Mouse (Mus musculus) thymus, postnatal 25 days (tissue): ENCODE measurements at regions not wholly inside any gene's neighbourhood (a gene's known extent, or its start where the extent isn't known, plus 50 kb on each side); places are given as distances from the start of the nearest gene placed in this dataset.

Source experiments
- DNase-seq: peaks from one replicate; pipeline ENCODE4 v3.0.0; 2022

GRCm38 (mm10) chr4:12376797-12377570 lies 205.2 kb upstream of the Fam92a start:
- no peak for DNase-seq

DNA sequence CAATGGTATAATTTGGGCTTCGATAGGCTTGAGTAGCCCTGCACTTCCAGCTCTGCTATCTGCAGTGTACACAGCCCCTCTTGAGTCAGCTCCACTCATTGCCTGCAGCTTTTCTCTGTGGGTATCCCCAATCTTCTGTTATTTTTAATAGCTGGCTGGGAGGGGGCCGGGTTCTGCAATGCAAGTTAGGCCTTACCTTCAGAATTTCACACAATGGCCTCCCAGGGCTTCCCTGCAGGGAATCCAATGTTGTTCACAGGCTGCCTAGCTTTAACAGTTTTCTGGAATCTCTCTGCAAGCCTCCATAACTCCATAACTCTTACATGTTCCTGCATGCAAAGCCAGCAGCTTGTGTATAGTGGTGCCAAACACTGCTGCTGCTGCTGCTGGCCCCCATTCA lies 197.7 kb upstream of the Fam92a start:
- no peak for DNase-seq

DNA sequence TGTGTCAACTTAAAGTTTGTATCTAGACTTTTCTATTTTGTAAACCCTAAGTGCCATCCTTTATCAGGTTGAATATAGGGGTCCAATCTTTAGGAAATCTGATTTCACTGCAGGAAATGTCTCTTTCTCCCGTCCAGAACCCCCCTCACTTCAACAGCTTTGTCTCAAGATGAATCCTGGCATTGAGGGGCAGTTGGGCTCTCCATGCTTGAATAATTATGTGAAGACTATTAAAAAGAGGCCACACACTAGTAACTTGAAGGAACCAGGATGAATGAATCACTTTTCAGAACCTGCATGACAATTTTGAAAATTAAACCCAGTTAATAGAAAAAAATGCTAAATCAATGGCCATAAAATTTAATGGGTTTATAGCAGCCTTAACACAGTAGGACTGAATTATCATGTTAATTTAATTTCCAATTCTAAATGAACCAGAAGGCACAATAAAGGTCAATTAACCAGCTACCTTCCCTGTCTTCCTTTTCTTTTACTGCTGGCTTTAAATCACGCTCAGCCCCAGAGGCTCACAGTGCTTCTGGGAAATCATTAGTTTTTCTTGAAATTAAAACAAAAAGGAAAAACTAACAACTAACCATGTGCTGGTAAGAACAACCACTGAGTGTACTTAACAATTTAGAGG lies 185.3 kb upstream of the Fam92a start:
- DNase-seq = no peak

DNA sequence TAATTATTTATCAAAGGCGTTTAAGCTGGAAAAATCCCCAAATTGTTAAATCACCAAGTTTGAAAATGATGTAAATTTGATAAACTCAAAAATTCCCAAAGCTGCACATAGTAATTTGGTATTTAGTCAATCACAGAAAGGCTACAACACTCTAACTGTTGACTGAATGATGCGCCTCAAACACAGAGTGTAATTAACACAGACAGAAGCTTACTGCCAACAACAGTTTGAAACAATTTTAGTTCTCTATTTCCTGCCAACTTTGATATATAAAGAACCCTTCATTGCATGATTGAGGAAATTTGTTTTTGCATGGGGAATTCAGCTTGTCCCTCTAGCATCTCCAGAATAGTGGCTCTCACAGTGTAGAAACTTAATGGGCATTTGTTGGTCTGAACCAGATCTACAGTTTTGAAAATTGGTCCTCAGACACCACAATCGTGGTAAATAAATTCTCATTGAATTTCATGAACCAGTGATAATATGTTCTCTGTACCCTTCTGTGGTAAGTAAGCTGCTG lies 181.6 kb upstream of the Fam92a start:
- DNase-seq = no peak

DNA sequence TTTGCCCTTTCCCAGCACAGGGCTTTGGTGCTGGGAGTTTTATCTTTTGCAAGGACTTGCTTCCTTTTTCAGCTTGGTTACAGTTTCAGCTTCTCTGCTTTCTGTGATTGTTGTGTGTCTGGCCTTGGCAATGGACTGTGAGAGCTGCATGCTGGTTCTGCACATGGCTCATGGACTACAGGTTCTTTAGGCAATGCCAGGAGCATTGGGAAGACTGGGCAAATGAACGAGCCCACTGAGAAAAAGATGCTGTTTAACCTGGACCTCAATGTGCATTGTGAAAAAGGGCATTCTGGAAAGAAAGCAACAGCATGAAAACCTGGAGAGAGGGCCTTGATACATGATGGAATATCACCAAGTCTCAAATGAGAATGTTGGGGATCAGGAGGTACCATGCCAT lies 167.4 kb upstream of the Fam92a start:
- DNase-seq = no peak

DNA sequence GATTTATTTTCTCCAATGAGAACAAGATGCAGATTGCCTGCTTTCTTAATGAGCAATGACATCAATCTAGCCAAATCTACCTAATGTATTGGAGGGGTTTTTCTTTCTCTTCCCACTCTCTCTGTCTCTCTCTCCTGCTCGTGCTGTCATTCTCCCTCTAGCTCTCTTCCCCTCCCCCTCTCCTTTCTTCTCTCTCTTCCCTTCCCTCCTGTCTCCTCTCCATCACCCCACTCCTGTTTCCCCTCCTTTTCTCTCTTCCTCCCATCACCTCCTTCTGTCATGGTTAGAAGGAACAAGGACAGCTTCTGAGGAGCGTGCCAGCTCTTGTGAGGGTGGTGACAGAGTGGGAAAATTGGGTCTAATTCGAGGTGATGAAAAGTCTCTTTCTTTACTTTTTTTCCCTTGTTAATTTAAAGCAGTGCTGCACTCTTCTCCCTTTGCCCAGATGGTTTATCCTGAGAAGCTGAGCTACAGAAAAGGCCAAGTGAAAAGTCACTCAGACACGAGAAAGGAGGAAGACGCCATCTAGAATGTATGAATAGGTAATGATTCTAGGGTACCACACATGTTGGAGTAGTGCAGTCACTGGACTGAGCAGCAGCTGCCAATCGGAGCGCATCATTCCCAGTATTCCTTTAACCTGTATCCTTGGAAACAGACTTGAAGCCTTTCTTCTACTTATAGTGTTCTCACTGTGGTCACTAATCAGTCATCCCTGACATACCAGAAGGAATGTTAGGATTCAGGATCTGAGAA lies 163.2 kb upstream of the Fam92a start:
- DNase-seq = no peak

DNA sequence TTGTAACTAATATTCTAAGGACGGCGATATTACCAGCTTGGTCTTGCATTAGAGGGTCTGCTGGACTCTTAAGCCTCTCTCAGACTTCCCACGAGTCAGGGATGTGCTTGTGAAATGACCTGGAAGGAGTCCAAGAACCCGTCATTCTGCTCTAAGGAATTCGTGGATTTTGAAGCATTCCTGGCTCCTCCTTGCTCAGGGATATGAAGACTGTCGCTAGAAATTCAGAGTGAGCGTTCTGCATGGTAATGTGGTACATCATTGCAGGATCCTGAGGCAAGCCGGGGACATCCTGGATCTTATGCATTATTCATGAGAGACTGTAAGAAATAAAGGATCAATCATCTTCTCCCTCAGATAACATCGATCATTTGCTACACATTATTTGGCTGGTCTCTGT lies 162.6 kb upstream of the Fam92a start:
- DNase-seq = no peak

DNA sequence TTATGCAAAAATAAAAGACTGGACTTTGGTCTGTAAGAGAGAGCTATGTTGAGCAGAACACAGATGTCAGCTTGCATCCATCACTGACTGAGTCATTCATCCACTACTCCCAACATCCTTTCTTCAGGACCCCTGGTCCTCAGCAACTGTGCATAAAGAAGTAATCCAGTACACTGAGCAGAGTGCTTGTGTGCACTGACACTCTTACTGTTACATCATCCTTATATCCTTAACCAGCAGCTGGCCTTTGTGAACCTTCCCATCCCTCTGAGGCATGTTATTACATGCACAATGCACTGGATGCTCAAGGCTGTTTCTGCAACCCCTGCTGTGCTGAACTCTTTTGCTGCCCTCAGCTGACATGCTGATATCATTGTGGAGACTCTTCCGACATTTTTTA lies 144.2 kb upstream of the Fam92a start:
- no peak for DNase-seq

GRCm38 (mm10) chr4:12308332-12308731 lies 136.5 kb upstream of the Fam92a start:
- DNase-seq = no peak

- no peak for DNase-seq
These were observed 135.1 kb upstream of the Fam92a start for GRCm38 (mm10) chr4:12306618-12307565.

GRCm38 (mm10) chr4:12287079-12287686 lies 115.4 kb upstream of the Fam92a start:
- DNase-seq = no peak

DNA sequence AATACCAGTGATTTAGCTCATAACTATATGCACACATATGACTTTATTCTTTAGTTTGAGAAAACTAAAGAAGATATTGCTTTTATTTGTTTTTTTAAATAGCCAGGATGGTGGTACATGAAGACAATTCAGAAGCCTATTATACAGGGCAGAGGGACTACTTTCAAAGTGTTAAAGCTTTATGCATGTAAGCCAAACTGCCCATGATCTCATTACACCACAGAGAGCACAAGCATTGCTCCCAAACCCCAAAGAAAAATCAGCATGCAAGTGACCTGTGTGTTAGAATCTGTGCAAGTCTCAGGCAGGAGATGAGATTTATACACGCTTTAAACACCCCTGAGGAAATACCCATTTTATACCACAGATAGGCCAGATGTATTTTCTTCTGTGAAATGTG lies 114.6 kb upstream of the Fam92a start:
- DNase-seq = no peak

GRCm38 (mm10) chr4:12285983-12286382 lies 114.2 kb upstream of the Fam92a start:
- no peak for DNase-seq

DNA sequence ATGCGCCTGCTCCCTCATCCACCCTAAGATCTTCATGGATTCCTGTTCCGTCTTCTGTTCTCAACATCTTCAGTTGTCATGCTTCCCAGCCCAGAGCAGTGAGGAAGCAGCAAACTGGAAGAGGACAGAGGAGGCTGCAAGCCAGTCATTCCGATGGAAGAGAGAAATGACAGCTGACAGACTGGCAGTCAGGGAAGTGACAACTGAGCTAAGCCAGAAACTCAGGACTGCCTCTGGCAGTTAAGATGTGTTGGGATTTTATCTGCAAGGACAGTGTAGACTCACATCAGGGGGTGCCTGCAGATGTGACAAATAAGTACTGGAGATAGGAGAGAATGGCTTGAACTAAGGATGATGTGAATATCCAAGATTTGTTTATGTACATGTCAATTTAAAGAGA lies 106.1 kb upstream of the Fam92a start:
- DNase-seq = no peak

DNA sequence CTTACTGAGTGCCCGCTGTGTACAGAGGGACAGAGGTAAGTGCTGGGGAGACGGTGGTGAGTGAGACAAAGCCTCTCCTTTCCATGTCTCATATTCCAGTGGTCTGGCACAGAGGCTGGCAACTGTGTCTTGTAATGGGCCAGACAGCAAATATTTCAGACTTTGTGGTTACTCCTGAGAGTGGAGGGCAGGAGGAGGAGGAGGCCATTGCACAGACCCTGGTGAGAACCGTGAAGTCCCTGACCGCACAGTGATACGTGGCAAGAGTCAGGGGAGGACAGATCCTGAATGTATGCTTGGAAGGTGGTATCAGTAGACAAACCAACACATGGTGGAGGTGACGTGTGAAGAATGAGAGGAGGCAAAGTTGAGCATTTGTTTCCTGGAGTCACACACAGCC lies 101.6 kb upstream of the Fam92a start:
- DNase-seq = no peak

DNA sequence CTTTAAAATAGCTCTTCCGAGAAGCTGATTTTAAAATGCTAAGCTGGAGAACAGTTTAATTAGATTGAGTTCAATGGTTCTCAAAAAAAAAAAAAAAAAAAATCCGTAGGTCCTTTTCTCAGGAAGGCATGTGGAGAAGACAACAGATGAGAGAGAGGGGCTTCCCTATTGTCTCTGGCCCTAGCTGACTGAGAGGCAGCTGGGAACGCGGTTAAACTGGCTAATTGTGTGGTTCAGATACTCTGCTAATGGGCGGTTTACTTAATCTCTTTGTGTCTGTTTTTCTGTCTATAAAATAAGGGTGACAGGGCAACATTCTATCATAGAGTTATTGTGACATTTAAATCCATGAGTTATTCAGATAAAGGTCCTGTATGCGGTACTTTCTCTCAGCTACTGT lies 101.1 kb upstream of the Fam92a start:
- no peak for DNase-seq

GRCm38 (mm10) chr4:12272378-12272777 lies 100.6 kb upstream of the Fam92a start:
- DNase-seq = no peak

DNA sequence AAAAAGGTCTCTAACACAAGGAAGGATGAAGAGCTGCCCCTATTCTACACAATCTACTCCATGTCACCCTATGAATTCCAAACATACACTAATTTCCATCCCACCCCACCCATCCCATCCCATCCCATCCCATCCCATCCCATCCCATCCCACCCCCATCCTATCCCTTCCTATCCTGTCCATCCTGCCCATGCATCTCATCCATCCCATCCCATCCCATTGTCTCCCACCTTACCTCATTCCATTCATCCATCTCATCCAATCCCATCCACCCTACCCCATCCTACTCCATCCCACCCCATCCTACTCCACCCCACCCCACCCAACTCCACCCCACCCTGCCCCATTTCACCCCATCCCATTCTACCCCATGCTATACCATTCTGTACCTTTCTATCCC lies 91.9 kb upstream of the Fam92a start:
- no peak for DNase-seq

DNA sequence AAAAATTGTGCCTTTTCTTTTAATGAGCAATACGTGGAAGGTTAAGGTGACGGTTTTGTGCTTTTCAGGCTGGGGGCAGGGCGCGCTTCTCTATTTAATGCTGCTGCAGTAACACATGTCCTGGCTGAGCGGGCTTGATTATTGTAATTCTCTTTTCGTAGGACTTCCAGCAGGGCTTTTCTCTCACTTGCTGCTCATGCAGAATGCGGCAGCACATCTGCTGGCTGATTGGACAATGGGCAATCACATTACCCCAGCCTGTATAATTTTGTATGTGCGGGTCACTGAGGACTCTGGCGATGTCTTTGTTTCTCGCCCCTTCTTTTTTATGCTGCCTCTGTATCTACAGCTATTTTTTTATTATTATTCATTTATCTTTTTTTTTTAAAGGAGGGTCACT lies 91.4 kb upstream of the Fam92a start:
- DNase-seq = no peak

- DNase-seq = no peak
These were observed 76.2 kb upstream of the Fam92a start for GRCm38 (mm10) chr4:12247994-12248393.

DNA sequence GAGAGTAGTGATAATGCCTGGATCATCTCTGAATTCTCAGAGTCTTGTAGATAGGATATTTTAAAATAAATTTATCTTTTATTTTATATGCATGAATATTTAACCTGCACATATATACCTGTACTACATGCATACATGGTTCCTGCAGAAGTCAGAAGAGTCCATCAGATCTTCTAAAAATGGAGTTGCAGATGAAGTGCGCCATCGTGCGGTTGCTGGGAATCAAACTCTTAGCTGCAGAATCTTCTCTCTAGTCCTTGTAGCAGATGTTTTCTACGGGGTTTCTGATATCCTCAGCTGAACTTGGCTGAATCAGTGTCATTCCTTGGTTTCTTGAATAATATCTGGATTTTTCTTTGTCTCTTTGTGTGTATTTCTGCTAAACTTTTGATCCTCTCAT lies 74.8 kb upstream of the Fam92a start:
- no peak for DNase-seq

- DNase-seq = peak; percentile 39
These were observed 69.2 kb upstream of the Fam92a start for GRCm38 (mm10) chr4:12240941-12241571.
